Mouse (Mus musculus): ENCODE measurements around the gene Nsf.

The Nsf gene

DNA sequence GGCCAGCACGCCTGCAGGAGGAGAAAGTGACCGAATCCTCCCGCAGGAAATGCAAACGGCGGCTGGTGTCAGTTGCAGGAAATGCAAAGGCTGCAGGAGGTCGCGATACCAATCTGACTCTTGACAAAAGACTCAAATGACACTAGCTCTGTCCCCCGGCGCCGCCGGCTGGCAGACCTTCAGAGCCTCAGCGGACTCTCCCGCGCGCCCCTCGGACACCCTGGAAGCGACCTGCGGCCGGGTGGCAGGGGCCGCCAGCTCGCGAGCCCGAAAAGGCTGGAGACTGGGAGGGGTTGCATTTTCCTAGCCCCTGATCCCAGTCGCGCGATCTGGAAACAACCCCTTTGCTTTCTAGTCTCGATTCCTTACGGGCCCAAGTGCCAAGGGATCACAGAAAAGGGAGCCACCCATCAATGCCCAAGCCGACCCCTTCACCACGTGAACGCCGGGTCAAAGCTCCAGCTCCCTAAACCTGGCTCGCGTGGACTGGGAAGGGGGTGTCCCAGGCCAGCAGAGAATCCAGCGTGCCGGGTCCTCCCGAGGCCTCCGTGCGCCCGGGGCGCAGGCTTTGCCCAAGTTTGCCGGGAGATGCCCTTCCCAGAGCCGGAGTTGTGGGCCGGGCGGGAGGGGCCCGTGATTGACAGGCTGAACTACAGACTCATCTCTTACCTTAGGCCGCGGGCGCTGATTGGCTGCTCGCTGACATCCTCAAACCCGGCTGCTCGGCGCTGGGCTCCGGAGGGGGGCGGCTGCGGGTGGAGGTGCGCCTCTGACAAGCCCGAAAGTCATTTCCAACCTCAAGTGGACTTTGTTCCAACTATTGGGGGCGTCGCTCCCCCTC is 180.2 kb downstream of the Nsf start, which contains the start of gene Wnt3:
Gene Wnt3, plus strand, starts transcription at position 764 of the 841 bp plus-strand sequence.
- DNase-seq (ENCODE audit: low read depth, low spot score), result no peak

DNA sequence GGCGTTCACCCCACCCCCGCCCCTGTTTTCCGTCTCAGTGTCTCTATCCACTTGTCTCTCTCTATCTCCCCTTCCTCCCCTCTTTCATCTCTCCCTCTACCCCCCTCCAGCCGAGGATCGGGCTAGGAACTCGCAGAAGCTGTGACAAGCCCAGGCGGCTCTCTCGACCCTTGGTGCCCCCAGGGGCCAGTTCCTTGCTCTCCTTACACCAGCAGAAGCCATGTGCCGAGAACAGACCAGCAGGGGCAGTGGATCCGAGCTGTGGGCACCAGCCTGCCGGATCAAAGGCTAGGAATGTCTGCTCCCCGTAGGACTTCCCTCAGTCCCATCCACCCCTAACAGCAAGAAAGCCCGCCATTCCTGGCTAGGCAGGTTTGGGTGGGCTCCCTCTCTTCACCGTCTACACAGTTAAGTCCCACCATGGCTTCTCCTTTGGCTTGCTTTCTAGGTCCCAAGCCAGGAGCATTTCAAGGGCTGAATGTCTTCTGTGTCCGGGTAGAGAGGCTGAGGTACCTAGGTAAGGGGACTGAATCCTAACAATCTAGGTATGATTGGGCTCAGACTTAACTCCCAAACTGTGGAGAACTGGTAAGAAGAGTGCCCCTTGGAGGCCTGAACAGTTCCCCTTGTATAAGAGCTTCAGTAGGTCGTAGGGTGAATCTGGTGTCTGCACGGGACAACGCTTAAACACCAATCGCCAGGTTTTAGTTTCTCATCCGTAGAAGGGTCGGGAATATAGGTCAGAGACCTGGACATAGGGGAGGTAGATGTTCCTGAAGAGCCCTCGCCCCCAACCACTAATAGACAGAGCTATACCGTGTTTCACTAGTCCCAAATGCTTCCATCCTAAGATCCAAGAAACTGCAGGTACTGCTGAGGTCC is 181.1 kb downstream of the Nsf start:
- no peak for DNase-seq (ENCODE audit: low read depth, low spot score)

Measured in c-Kit-negative CD71-positive TER-119-positive erythroid progenitor cells, embryonic 14.5 days (primary cell).